Mouse (Mus musculus) frontal cortex, adult 2 months (tissue): Measurements from ENCODE around the gene Nup98. TPM values are rescaled to one million over a fixed set of nuclear protein-coding genes. Genes with fewer than 3 reads are reported as not detected.

Experiments
- DNase-seq, 2 experiments: peaks; one replicate each; pipeline ENCODE4 v3.0.0; 2022; ENCODE audit warnings: low spot score in 1 of 2; ENCODE audit errors: extremely low spot score in 1 of 2
- polyA plus RNA-seq: library from polyadenylated mRNA; depleted of rRNA; stranded (reverse); fragments of >200 nt; gene quantifications from 2 replicates; pipeline ENCODE4 v1.2.3, GENCODE M21; 2012; rRNA removed

Nup98 gene
- polyA plus RNA-seq = 18.8 and 19.7 TPM in 2 replicates

GRCm38 (mm10) chr7:102209756-102210721, at the start of gene Nup98, which contains the start of gene Pgap2:
Gene Nup98 (minus strand): TSS chr7:102210176.
Gene Pgap2 (plus strand): TSS chr7:102210208.
- DNase-seq = peak; percentile 99

GRCm38 (mm10) chr7:102258753-102259152, 48.8 kb upstream of the Nup98 start:
- DNase-seq = no peak

GRCm38 (mm10) chr7:102258189-102258588, 48.2 kb upstream of the Nup98 start:
- DNase-seq = peak; percentile 67 to 93

GRCm38 (mm10) chr7:102256636-102257035, 46.7 kb upstream of the Nup98 start:
- no peak for DNase-seq

GRCm38 (mm10) chr7:102255954-102256353, 46.0 kb upstream of the Nup98 start, which contains the start of gene Rhog:
Gene Rhog (minus strand): TSS chr7:102256054.
- no peak for DNase-seq

GRCm38 (mm10) chr7:102253631-102254030, 43.7 kb upstream of the Nup98 start:
- no peak for DNase-seq

- peak; percentile 70 to 89 for DNase-seq
Measured at GRCm38 (mm10) chr7:102250631-102251214, 40.7 kb upstream of the Nup98 start.

GRCm38 (mm10) chr7:102249896-102250630, 40.1 kb upstream of the Nup98 start:
- peak in 1 of 2 experiments; percentile 33 for DNase-seq

GRCm38 (mm10) chr7:102249531-102249895, 39.5 kb upstream of the Nup98 start:
- DNase-seq = no peak

- no peak for DNase-seq
Measured at GRCm38 (mm10) chr7:102248691-102249404, 38.9 kb upstream of the Nup98 start.

GRCm38 (mm10) chr7:102246956-102247797, 37.2 kb upstream of the Nup98 start:
- no peak for DNase-seq

- DNase-seq = no peak
Measured at GRCm38 (mm10) chr7:102246265-102246664, 36.3 kb upstream of the Nup98 start.

GRCm38 (mm10) chr7:102245775-102246174, 35.8 kb upstream of the Nup98 start:
- DNase-seq = peak in 1 of 2 experiments; percentile 43

- no peak for DNase-seq
Measured at GRCm38 (mm10) chr7:102244782-102245535, 35.0 kb upstream of the Nup98 start.

- no peak for DNase-seq
Measured at GRCm38 (mm10) chr7:102243870-102244269, 33.9 kb upstream of the Nup98 start.

- no peak for DNase-seq
Measured at GRCm38 (mm10) chr7:102242917-102243316, 32.9 kb upstream of the Nup98 start.

- no peak for DNase-seq
Measured at GRCm38 (mm10) chr7:102242371-102242770, 32.4 kb upstream of the Nup98 start.

GRCm38 (mm10) chr7:102239591-102239990, 29.6 kb upstream of the Nup98 start:
- no peak for DNase-seq
